Mouse (Mus musculus) cortical plate, adult 2 months (tissue): ENCODE results near the gene Upb1. TPM values are rescaled to one million over a fixed set of nuclear protein-coding genes. Genes with fewer than 3 reads are reported as not detected.

Experiments
- H3K27ac ChIP-seq: fragments of 200-500 bp; 2 replicates; pipeline ENCODE4 v1.5.1; 2012; ENCODE audit warnings: low read length, control low read depth, inconsistent platforms; ENCODE audit not compliant: insufficient read depth
- H3K4me1 ChIP-seq: fragments of 200-500 bp; 2 replicates; pipeline ENCODE4 v1.6.1; 2011; ENCODE audit warnings: low read length; ENCODE audit not compliant: control insufficient read depth, insufficient read depth
- H3K4me3 ChIP-seq: fragments of 200-500 bp; 2 replicates; pipeline ENCODE4 v1.5.1; 2011; ENCODE audit warnings: mild to moderate bottlenecking, low read length, control low read depth; ENCODE audit not compliant: insufficient read depth
- CTCF ChIP-seq: fragments of 200-500 bp; IDR thresholded peaks from 2 replicates; pipeline ENCODE4 v1.5.1; 2011; ENCODE audit warnings: mild to moderate bottlenecking, control low read depth, low read length; ENCODE audit not compliant: insufficient read depth; ENCODE audit errors: extremely low read depth
- POLR2A ChIP-seq: fragments of 200-500 bp; IDR thresholded peaks from 2 replicates; pipeline ENCODE4 v1.6.1; 2011; ENCODE audit warnings: mild to moderate bottlenecking, low read length, control low read depth; ENCODE audit not compliant: insufficient read depth; ENCODE audit errors: extremely low read depth
- polyA plus RNA-seq: library from polyadenylated mRNA; depleted of rRNA; stranded (reverse); fragments of >200 nt; gene quantifications from 2 replicates; pipeline ENCODE4 v1.2.3, GENCODE M21; 2012; rRNA removed

Upb1 gene
- polyA plus RNA-seq, 1 experiment, result 0.31 TPM

DNA sequence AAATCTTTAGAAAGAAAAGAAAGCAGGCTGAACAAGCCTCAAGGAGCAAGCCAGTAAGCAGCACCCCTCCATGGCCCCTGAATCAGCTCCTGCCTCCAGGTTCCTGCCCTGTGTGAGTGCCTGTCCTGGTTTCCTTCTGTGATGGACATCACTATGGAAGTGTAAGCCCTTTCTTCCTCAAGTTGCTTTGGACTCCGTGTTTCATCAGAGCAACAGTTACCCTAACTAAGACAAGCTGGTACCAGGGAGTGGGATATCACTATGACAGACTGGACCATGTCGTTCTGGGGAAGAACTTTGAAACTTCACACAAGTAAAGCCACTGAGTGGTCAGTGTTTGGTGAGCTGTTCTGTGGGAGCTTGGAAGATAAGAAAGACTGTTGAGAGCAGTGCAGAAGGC lies 79.0 kb downstream of the Upb1 start:
- H3K4me1 ChIP-seq, result no peaks in the 10 kb centered on the region
- H3K27ac ChIP-seq, result no peak overlapping the region
- TF ChIP-seq POLR2A, result no peak
- no peak for TF ChIP-seq CTCF
- H3K4me3 ChIP-seq, result no peak overlapping the region

DNA sequence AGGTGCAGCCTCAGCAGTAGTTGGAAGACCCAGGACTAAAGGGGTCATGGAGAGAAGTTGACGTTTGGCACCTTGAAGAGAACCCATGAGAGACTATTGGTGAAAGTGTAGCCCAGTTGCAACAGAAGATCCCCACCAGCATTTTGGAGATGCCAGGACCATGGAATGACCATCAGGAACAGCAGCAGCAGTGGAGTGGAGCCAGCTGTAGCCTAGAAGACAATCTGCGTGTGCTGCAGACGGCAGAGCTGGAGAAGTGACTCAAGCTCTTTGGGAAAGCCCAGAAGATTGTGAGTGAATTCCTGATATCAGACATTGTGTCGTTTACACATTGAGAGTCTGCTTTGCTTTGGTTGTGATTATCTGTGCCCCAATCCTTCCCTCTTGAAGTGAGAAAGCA lies 80.8 kb downstream of the Upb1 start:
- no peak for TF ChIP-seq CTCF
- TF ChIP-seq POLR2A, result no peak
- Histone ChIP-seq H3K27ac (no peak overlapping the region), H3K4me1 (no peaks in the 10 kb centered on the region), H3K4me3 (no peak overlapping the region)

DNA sequence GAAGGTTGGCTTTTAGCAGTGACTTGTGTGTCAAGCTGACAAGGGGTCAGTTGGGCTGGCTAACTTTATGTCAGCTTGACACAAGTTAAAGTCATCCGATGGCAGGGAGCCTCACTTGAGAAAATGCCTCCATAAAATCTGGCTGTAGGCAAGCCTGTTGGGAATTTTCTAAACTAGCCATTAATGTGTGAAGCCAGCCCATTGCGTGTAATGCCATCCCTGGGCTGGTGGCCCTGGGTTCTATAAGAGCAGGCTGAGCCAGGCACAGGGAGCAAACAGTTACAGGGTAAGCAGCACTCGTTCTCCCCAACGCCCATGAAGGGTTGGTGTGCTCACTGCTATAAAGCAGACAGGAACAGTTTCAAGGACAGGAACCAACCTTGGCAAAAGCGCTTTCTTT lies 81.4 kb downstream of the Upb1 start:
- TF ChIP-seq CTCF (no peak), POLR2A (no peak)
- no peak overlapping the region for H3K27ac ChIP-seq
- no peak overlapping the region for H3K4me3 ChIP-seq
- no peaks in the 10 kb centered on the region for H3K4me1 ChIP-seq

DNA sequence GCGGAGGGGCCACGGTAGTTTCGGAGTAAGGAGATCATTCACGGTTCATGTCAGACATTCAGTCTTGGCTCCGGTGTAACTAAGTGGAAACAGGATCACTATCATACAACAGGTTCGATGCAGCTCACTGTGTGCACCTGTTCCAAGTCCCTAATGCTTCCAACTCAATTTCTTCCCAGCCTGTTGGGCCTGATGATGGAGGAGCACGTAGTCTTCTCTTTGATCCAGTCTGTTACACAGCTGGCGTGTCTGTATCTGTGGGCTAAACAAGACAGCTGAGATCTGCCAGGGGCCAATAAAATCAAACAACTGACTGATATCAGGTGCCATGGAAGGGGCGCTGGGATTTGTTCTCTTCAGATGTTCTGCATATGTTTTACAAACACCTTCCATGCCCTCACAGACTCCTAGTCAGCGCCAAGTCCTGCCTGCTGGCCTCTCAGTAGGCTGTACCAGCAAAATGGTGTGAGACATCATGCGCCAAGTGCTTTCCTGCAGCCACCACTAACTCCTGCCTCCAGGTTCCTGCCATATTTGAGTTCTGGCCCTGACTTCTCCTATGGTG lies 82.1 kb downstream of the Upb1 start:
- Histone ChIP-seq H3K4me1 (no peaks in the 10 kb centered on the region), H3K27ac (no peak overlapping the region), H3K4me3 (no peak overlapping the region)
- TF ChIP-seq CTCF, result no peak
- TF ChIP-seq POLR2A, result no peak

DNA sequence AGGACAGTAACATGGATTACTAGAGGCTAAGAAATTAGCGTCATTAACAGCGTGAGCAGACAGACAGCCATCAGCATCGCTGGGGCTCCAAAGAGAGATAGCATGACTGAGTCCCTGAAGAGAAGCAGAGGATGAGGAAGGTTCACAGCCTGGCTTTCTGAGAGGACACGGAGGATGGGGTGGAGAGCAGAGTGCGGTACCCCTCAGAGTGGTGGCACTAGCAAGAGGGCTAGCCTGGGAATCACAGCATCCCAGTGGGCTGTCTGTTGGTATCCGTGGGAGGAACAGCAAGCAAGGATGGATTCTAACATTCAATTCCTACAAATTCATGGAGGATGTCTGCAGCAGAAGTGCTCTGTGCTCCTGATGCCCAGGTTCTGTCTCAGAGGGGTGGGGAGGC lies 83.2 kb downstream of the Upb1 start:
- H3K27ac ChIP-seq, result no peak overlapping the region
- no peak overlapping the region for H3K4me3 ChIP-seq
- TF ChIP-seq POLR2A (no peak), CTCF (no peak)
- H3K4me1 ChIP-seq, result no peaks in the 10 kb centered on the region

DNA sequence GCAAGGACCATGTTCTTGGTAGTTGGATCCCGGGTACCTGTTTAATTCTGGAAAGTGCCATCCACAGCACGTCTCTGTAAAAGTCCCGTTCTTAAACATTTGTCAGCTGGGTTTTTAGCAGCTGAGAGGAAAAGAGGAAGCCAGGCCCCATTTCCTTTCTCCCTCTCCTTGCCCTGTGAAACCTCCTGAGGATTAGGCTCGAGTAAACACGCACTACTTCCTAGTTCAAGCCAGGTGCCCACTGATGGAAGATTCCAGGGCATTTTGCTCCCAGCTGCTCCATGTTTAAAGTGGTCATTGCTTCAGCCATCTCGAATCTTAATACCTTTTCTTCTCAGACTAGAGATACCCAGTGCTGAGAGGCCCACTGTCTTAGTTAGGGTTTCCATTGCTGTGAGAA lies 83.9 kb downstream of the Upb1 start:
- TF ChIP-seq CTCF (no peak), POLR2A (no peak)
- H3K4me3 ChIP-seq, result no peak overlapping the region
- no peak overlapping the region for H3K27ac ChIP-seq
- no peaks in the 10 kb centered on the region for H3K4me1 ChIP-seq

DNA sequence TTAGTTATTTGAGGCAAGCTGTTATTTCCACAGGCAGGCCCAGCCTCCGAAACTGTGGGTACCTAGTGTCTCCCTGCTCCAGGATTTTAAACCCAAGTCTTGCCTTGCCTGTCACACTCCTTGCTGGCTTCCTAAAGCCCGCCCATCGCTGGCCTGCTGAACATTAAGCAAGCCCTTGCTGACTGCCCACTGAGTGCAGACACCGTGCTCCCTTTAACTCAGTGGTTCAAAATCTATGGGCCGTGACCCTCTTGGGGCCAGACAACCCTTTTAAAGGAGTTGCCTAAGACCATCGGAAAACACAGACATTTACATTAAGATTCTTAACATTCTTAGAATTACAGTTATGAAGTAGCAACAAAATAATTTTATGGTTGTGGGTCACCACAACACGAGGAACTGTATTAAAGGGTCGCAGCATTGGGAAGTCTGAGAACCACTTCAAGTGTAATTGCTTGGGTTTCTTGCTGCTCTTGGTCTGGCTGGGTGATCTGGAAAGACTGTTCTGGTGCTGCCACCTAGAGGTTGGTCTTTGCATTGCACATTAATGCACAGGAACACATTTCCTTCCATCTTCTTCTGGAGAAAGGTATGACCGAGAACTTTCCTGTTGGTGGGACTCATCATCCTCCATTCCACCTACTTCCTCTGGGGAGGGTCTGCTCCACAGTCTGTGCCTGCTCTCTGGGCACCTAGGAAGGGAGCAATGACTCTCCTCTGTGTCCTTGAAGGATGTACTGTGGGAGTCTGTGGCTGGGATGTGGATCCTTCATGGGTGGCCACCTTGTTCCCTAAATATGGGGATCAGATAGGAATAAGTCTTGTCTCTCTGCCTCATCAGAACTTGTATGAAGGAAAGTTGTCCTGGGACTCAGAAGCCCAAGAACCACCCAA lies 85.4 kb downstream of the Upb1 start:
- no peak overlapping the region for H3K27ac ChIP-seq
- H3K4me3 ChIP-seq, result no peak overlapping the region
- no peak for TF ChIP-seq POLR2A
- TF ChIP-seq CTCF, result peak; percentile 94
- no peaks in the 10 kb centered on the region for H3K4me1 ChIP-seq

DNA sequence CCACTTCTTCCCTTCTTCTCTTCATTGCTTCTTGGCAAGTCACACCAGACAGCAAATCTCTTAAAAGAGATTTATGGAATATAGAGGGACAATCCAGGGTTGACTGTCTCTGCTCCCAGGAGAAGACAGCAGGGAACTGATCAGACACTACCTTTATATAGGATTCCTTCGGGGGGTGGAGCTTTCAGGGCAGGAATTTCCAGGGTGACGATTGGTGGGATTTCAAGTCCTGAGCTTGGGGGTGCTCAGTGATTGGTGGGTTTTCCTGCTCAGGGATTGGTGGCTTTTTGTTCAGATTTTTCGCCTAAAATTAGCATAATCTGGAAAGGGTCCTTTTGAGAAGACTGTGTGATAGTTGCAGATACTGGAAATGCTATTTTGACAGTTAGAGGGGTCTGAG lies 86.2 kb downstream of the Upb1 start:
- Histone ChIP-seq H3K4me3 (no peak overlapping the region), H3K4me1 (no peaks in the 10 kb centered on the region), H3K27ac (no peak overlapping the region)
- TF ChIP-seq POLR2A (no peak), CTCF (no peak)

DNA sequence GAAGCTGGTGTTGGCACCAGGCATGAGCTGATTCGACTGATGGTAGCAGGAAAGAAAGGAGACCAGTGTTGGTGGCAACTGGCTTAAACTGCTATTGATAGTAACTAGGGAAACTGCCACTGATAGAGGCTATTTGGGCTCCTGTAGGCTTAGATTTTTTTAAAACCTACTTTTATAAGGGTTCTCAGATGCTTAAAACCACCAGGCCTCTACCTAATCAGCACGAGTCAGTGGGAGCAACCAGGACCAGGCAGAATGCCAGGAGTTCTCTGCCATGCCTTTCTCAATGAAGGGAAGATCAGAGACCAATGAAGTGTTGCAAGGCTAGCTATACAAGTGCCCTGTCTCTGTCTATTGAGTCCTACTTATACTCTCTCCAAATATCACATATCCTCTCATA lies 88.6 kb downstream of the Upb1 start:
- Histone ChIP-seq H3K4me1 (no peaks in the 10 kb centered on the region), H3K4me3 (no peak overlapping the region), H3K27ac (no peak overlapping the region)
- TF ChIP-seq POLR2A (no peak), CTCF (no peak)

DNA sequence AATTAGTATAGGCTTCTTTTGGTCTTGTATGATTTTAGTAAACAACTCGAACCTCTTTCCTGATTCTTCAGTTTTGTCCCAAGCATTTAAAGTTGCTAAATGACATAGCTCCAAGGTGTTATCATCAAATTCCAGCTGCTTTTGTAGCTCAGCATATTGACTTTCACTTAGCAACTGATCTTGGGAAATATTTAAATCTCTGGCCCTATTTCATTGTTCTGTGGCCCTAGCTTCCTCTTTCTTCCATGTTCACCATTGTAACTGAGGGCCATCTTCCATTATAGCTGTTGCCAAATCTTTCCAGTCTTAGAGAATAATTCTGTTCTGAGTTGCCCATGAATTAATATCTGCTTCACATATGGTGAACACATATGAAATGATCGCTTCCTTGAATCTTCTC lies 89.8 kb downstream of the Upb1 start:
- no peak for TF ChIP-seq POLR2A
- TF ChIP-seq CTCF, result no peak
- Histone ChIP-seq H3K4me1 (no peaks in the 10 kb centered on the region), H3K4me3 (no peak overlapping the region), H3K27ac (no peak overlapping the region)

Other genes starting within 250 kb of the Upb1 start
- 23.1 and 23.6 TPM in 2 replicates for gene Specc1l, start 189.0 kb upstream of the Upb1 start, polyA plus RNA-seq
- 2.8 and 37.2 TPM in 2 replicates for gene Adora2a, start 84.2 kb upstream of the Upb1 start, polyA plus RNA-seq
- gene Snrpd3, start 116.4 kb downstream of the Upb1 start, polyA plus RNA-seq, result 43.7 and 44.6 TPM in 2 replicates
- 14.3 and 16.0 TPM in 2 replicates for gene Gucd1, start 116.9 kb downstream of the Upb1 start, polyA plus RNA-seq
- gene Lrrc75b, start 159.2 kb downstream of the Upb1 start, polyA plus RNA-seq, result 8.9 and 9.9 TPM in 2 replicates
- gene Ggt1, start 160.5 kb downstream of the Upb1 start, polyA plus RNA-seq, result 3.8 and 4.7 TPM in 2 replicates
- 4.9 and 5.8 TPM in 2 replicates for gene Ggt5, start 188.2 kb downstream of the Upb1 start, polyA plus RNA-seq
- 8.9 and 10.9 TPM in 2 replicates for gene Susd2, start 242.9 kb downstream of the Upb1 start, polyA plus RNA-seq